Mouse (Mus musculus) liver, embryonic 14.5 days (tissue): ENCODE measurements around the gene Olfr680-ps1. TPM values are rescaled to one million over a fixed set of nuclear protein-coding genes. Genes with fewer than 3 reads are reported as not detected.
"Not testable (repeated sequence)": the region's sequence is repeated elsewhere in the genome, so short reads cannot be mapped to it uniquely, and the experiment has no call there.

Experiments used
- ATAC-seq: fragments of 200-750 bp; cut with Nextera tagmentation; 2 replicates; pipeline ENCODE4 v1.8.0; 2017; ENCODE audit warnings: moderate number of reproducible peaks, mild to moderate bottlenecking, moderate library complexity; ENCODE audit not compliant: insufficient read depth
- DNase-seq, 3 experiments: peaks; one replicate each; pipeline ENCODE4 v3.0.0-alpha.2; 2012 to 2013; ENCODE audit warnings: low read depth in 3 of 3, low spot score in 3 of 3
- H3K27ac ChIP-seq: fragments of 300-500 bp; sonication (generic); 2 replicates; pipeline ENCODE4 v1.5.1; 2014; ENCODE audit warnings: moderate library complexity, mild to moderate bottlenecking, control low read depth, inconsistent platforms
- H3K27me3 ChIP-seq: fragments of 300-500 bp; sonication (generic); 2 replicates; pipeline ENCODE4 v1.6.1; 2014; ENCODE audit warnings: mild to moderate bottlenecking, low read length, moderate library complexity; ENCODE audit not compliant: control insufficient read depth, insufficient read depth
- H3K36me3 ChIP-seq: fragments of 300-500 bp; sonication (generic); replicated peaks from 2 replicates; pipeline ENCODE4 v1.6.1; 2014; ENCODE audit warnings: low read depth; ENCODE audit not compliant: control insufficient read depth, insufficient read depth
- H3K4me1 ChIP-seq, 2 experiments: fragments of 200-500 bp in 1 of 2; fragments of 300-500 bp in 1 of 2; sonication (generic) in 1 of 2; replicated peaks; 2 replicates each; pipeline ENCODE4 v1.6.1; 2012 to 2014; ENCODE audit warnings: antibody characterized with exemption in 1 of 2, inconsistent platforms in 1 of 2, low read length in 1 of 2; ENCODE audit not compliant: control insufficient read depth in 2 of 2, insufficient read depth in 2 of 2
- H3K4me2 ChIP-seq: fragments of 300-500 bp; sonication (generic); 2 replicates; pipeline ENCODE4 v1.6.1; 2014; ENCODE audit warnings: low read depth, mild to moderate bottlenecking, control low read depth, moderate library complexity
- H3K4me3 ChIP-seq, 2 experiments: fragments of 200-500 bp in 1 of 2; fragments of 300-500 bp in 1 of 2; sonication (generic) in 1 of 2; 2 replicates each; pipeline ENCODE4 v1.5.1; 2012 to 2014; ENCODE audit warnings: low read depth in 2 of 2, low read length in 2 of 2, mild to moderate bottlenecking in 2 of 2, control low read depth in 1 of 2, inconsistent platforms in 1 of 2, moderate library complexity in 1 of 2; ENCODE audit not compliant: insufficient read depth in 1 of 2
- H3K9ac ChIP-seq: fragments of 300-500 bp; sonication (generic); replicated peaks from 2 replicates; pipeline ENCODE4 v1.6.1; 2014; ENCODE audit warnings: mild to moderate bottlenecking, control low read depth, moderate library complexity
- H3K9me3 ChIP-seq: fragments of 300-500 bp; sonication (generic); 2 replicates; pipeline ENCODE4 v1.6.1; 2016; ENCODE audit warnings: low read length, mixed read lengths; ENCODE audit not compliant: control insufficient read depth
- CTCF ChIP-seq: IDR thresholded peaks from 2 replicates; pipeline ENCODE4 v1.5.1; 2016; ENCODE audit warnings: antibody characterized with exemption, low read depth, control low read depth
- EP300 ChIP-seq: IDR thresholded peaks from 2 replicates; pipeline ENCODE4 v1.6.1; 2016; ENCODE audit warnings: antibody characterized with exemption, low read depth
- WGBS: fragments of 180-500 bp; shearing (Covaris S2); extraction: QIAGEN DNeasy Blood & Tissue Kit; methylation state at CpG from one replicate; pipeline ENCODE4 v1.1.7; 2014; ENCODE audit not compliant: insufficient replicate concordance; 5-methylcytosine and 5-hydroxymethylcytosine counted together
- polyA plus RNA-seq, 2 experiments: library from polyadenylated mRNA; depleted of rRNA in 1 of 2; stranded (reverse) in 1 of 2; unstranded in 1 of 2; fragments of >200 nt; fragmentation: Nextera tagmentation in 1 of 2; extraction: Ambion mirVana in 1 of 2; gene quantifications; 2 replicates each; pipeline versions ENCODE4 v1.2.1 to v1.2.3; 2012 to 2014

Gene Olfr680-ps1
- not detected in 2 replicates for polyA plus RNA-seq (2012; rRNA removed)
- not detected in 2 replicates for polyA plus RNA-seq (2014; fragmentation: Nextera tagmentation; extraction: Ambion mirVana)

- not testable (repeated sequence) for H3K4me1 ChIP-seq, H3K9me3 ChIP-seq, DNase-seq, H3K36me3 ChIP-seq, H3K4me2 ChIP-seq, H3K27me3 ChIP-seq, H3K4me3 ChIP-seq, ATAC-seq, H3K27ac ChIP-seq, H3K9ac ChIP-seq
Measured at GRCm38 (mm10) chr7:105092717-105093116, at the start of gene Olfr680-ps1. Olfr680-ps1 (minus strand) TSS chr7:105092817.

DNA sequence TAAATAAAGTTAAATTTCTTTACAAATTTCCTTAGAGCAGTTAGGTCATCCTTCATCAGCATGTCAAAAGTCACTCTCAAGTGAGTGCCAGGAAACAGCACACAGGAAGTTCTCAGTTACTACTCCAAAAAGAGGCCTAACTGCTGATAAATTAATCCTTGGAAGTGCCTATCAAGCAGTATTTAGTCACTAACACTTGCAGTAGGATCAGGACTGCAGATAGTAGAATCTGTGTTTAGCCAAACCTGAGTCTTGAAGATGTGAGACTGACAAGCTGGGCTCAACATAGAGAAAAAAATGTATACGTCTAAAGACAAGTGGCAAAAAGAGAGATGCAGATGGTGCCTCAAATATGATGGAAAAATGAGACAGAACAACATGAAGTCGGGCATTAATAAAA is 48.7 kb upstream of the Olfr680-ps1 start:
- no peak overlapping the region for H3K27ac ChIP-seq
- H3K9ac ChIP-seq, result no peak overlapping the region
- no peak for TF ChIP-seq CTCF
- TF ChIP-seq EP300, result no peak
- H3K9me3 ChIP-seq, result no peaks in the 10 kb centered on the region
- ATAC-seq, result no peak
- H3K4me2 ChIP-seq, result no peak overlapping the region
- no peak for DNase-seq
- WGBS, result 49% methylated on average over 2 of the region's 2 CpGs
- H3K4me3 ChIP-seq, result no peak overlapping the region
- H3K36me3 ChIP-seq, result no peaks in the 10 kb centered on the region
- no peaks in the 10 kb centered on the region for H3K27me3 ChIP-seq
- no peaks in the 10 kb centered on the region for H3K4me1 ChIP-seq

DNA sequence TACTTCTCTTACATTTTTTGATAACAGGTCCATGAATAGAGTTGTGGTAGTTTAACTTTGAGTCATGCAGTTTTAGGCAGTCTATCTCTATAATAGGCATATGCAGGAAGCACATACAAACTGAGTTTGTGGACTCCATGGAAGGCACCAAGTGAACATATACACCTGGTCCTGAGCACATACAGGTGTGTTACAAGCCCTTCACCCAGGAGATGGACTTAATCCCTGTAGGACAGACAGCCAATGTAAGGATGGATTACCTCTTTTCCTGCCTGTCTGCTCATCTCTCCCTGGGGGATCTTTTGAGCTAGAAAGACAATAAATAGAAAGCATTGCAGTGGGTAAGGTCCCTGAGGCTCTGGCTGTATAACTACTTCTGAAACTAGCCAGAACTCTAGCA is 23.9 kb upstream of the Olfr680-ps1 start, which contains the start of gene Olfr681:
Gene Olfr681, plus strand, starts transcription at position 301 of the 400 bp plus-strand sequence.
- DNase-seq, result no peak
- H3K9me3 ChIP-seq, result no peaks in the 10 kb centered on the region

GRCm38 (mm10) chr7:105080905-105081304 is 11.7 kb downstream of the Olfr680-ps1 start, which contains the start of gene Olfr679:
Olfr679 (plus strand) TSS chr7:105081205.
- Histone ChIP-seq H3K4me2 (no peak within 1 kb of the TSS), H3K4me3 (no peak within 1 kb of the TSS), H3K9ac (no peak within 1 kb of the TSS), H3K4me1 (no peaks in the 10 kb centered on the region), H3K27me3 (no peaks in the 10 kb centered on the region), H3K9me3 (no peaks in the 10 kb centered on the region), H3K27ac (no peak within 1 kb of the TSS), H3K36me3 (no peaks in the 10 kb centered on the region)
- DNase-seq, result no peak
- 42% methylated on average over 1 of the region's 1 CpGs for WGBS
- no peak for ATAC-seq
- no peak for TF ChIP-seq EP300
- TF ChIP-seq CTCF, result no peak

More for the DNA sequence above, 23.9 kb upstream of the Olfr680-ps1 start, which contains the start of gene Olfr681:
- TF ChIP-seq CTCF (no peak), EP300 (no peak)
- no peak within 1 kb of the TSS for H3K27ac ChIP-seq
- ATAC-seq, result no peak
- no peak within 1 kb of the TSS for H3K9ac ChIP-seq
- H3K36me3 ChIP-seq, result no peaks in the 10 kb centered on the region
- H3K4me1 ChIP-seq, result no peaks in the 10 kb centered on the region
- H3K27me3 ChIP-seq, result no peaks in the 10 kb centered on the region
- no peak within 1 kb of the TSS for H3K4me2 ChIP-seq
- no peak within 1 kb of the TSS for H3K4me3 ChIP-seq

GRCm38 (mm10) chr7:105064175-105064574 is 28.4 kb downstream of the Olfr680-ps1 start, which contains the start of gene Olfr678:
Olfr678 (plus strand) TSS chr7:105064475.
- no peak within 1 kb of the TSS for H3K27ac ChIP-seq
- H3K9me3 ChIP-seq, result no peaks in the 10 kb centered on the region
- no peak within 1 kb of the TSS for H3K9ac ChIP-seq
- H3K36me3 ChIP-seq, result no peaks in the 10 kb centered on the region
- no peak within 1 kb of the TSS for H3K4me3 ChIP-seq
- no peaks in the 10 kb centered on the region for H3K27me3 ChIP-seq
- DNase-seq (no peak), ATAC-seq (no peak)
- TF ChIP-seq CTCF (no peak), EP300 (no peak)
- H3K4me1 ChIP-seq, result no peaks in the 10 kb centered on the region
- 61% methylated on average over 1 of the region's 1 CpGs for WGBS
- H3K4me2 ChIP-seq, result no peak within 1 kb of the TSS

DNA sequence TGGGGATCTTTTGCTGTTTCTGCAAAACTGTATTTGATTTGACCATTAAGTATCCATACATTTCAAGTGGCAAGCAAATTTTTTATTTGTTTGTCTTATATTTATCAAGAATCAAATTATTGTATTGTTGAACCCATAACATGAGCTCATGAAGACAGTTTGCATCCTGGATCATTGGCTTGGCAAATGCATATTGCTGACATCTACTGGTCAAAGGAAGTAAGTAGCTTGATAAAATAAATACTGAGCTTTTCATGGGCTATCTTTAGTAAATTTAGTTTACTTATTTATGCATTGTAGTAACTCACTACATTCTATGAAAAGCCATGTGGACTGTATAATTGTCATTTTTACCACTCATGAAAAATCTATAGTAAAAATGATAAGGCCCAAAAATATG is 33.7 kb downstream of the Olfr680-ps1 start:
- Histone ChIP-seq H3K4me1 (no peaks in the 10 kb centered on the region), H3K27me3 (no peaks in the 10 kb centered on the region), H3K36me3 (no peaks in the 10 kb centered on the region), H3K9me3 (no peaks in the 10 kb centered on the region), H3K27ac (no peak overlapping the region), H3K4me3 (no peak overlapping the region), H3K9ac (no peak overlapping the region), H3K4me2 (no peak overlapping the region)
- DNase-seq, result no peak
- no peak for ATAC-seq
- TF ChIP-seq EP300 (no peak), CTCF (no peak)

Other genes with a start within 250 kb of the Olfr680-ps1 start
- gene Usp17la, start 235.8 kb downstream of the Olfr680-ps1 start, polyA plus RNA-seq (2012; rRNA removed), result not detected in 2 replicates
- not detected in 2 replicates for gene Usp17la, start 235.8 kb downstream of the Olfr680-ps1 start, polyA plus RNA-seq (2014; fragmentation: Nextera tagmentation; extraction: Ambion mirVana)
- gene Olfr665, start 214.8 kb downstream of the Olfr680-ps1 start, polyA plus RNA-seq (2012; rRNA removed), result not detected in 2 replicates
- not detected in 2 replicates for gene Olfr665, start 214.8 kb downstream of the Olfr680-ps1 start, polyA plus RNA-seq (2014; fragmentation: Nextera tagmentation; extraction: Ambion mirVana)
- not detected in 2 replicates for gene Olfr666, start 196.9 kb downstream of the Olfr680-ps1 start, polyA plus RNA-seq (2012; rRNA removed)
- gene Olfr666, start 196.9 kb downstream of the Olfr680-ps1 start, polyA plus RNA-seq (2014; fragmentation: Nextera tagmentation; extraction: Ambion mirVana), result not detected in 2 replicates
- gene Olfr667, start 171.3 kb downstream of the Olfr680-ps1 start, polyA plus RNA-seq (2012; rRNA removed), result not detected in 2 replicates
- not detected in 2 replicates for gene Olfr667, start 171.3 kb downstream of the Olfr680-ps1 start, polyA plus RNA-seq (2014; fragmentation: Nextera tagmentation; extraction: Ambion mirVana)
- gene Olfr668, start 164.8 kb downstream of the Olfr680-ps1 start, polyA plus RNA-seq (2012; rRNA removed), result not detected in 2 replicates
- gene Olfr668, start 164.8 kb downstream of the Olfr680-ps1 start, polyA plus RNA-seq (2014; fragmentation: Nextera tagmentation; extraction: Ambion mirVana), result not detected in 2 replicates
- not detected in 2 replicates for gene Olfr669, start 158.6 kb downstream of the Olfr680-ps1 start, polyA plus RNA-seq (2012; rRNA removed)
- gene Olfr669, start 158.6 kb downstream of the Olfr680-ps1 start, polyA plus RNA-seq (2014; fragmentation: Nextera tagmentation; extraction: Ambion mirVana), result not detected in 2 replicates
- not detected in 2 replicates for gene Olfr670, start 130.2 kb downstream of the Olfr680-ps1 start, polyA plus RNA-seq (2012; rRNA removed)
- gene Olfr670, start 130.2 kb downstream of the Olfr680-ps1 start, polyA plus RNA-seq (2014; fragmentation: Nextera tagmentation; extraction: Ambion mirVana), result not detected in 2 replicates
- not detected in 2 replicates for gene Olfr671, start 113.7 kb downstream of the Olfr680-ps1 start, polyA plus RNA-seq (2012; rRNA removed)
- not detected in 2 replicates for gene Olfr671, start 113.7 kb downstream of the Olfr680-ps1 start, polyA plus RNA-seq (2014; fragmentation: Nextera tagmentation; extraction: Ambion mirVana)
- not detected in 2 replicates for gene Olfr672, start 90.8 kb downstream of the Olfr680-ps1 start, polyA plus RNA-seq (2012; rRNA removed)
- not detected in 2 replicates for gene Olfr672, start 90.8 kb downstream of the Olfr680-ps1 start, polyA plus RNA-seq (2014; fragmentation: Nextera tagmentation; extraction: Ambion mirVana)
- gene Olfr675, start 64.4 kb downstream of the Olfr680-ps1 start, polyA plus RNA-seq (2012; rRNA removed), result not detected in 2 replicates
- gene Olfr675, start 64.4 kb downstream of the Olfr680-ps1 start, polyA plus RNA-seq (2014; fragmentation: Nextera tagmentation; extraction: Ambion mirVana), result not detected in 2 replicates
- gene Olfr676, start 60.1 kb downstream of the Olfr680-ps1 start, polyA plus RNA-seq (2012; rRNA removed), result not detected in 2 replicates
- gene Olfr676, start 60.1 kb downstream of the Olfr680-ps1 start, polyA plus RNA-seq (2014; fragmentation: Nextera tagmentation; extraction: Ambion mirVana), result not detected in 2 replicates
- not detected in 2 replicates for gene Olfr677, start 41.4 kb downstream of the Olfr680-ps1 start, polyA plus RNA-seq (2012; rRNA removed)
- gene Olfr677, start 41.4 kb downstream of the Olfr680-ps1 start, polyA plus RNA-seq (2014; fragmentation: Nextera tagmentation; extraction: Ambion mirVana), result not detected in 2 replicates
- gene Olfr678, start 28.3 kb downstream of the Olfr680-ps1 start, polyA plus RNA-seq (2012; rRNA removed), result not detected in 2 replicates
- gene Olfr678, start 28.3 kb downstream of the Olfr680-ps1 start, polyA plus RNA-seq (2014; fragmentation: Nextera tagmentation; extraction: Ambion mirVana), result not detected in 2 replicates
- not detected in 2 replicates for gene Olfr679, start 11.6 kb downstream of the Olfr680-ps1 start, polyA plus RNA-seq (2012; rRNA removed)
- gene Olfr679, start 11.6 kb downstream of the Olfr680-ps1 start, polyA plus RNA-seq (2014; fragmentation: Nextera tagmentation; extraction: Ambion mirVana), result not detected in 2 replicates
- gene Olfr681, start 24.0 kb upstream of the Olfr680-ps1 start, polyA plus RNA-seq (2012; rRNA removed), result not detected in 2 replicates
- gene Olfr681, start 24.0 kb upstream of the Olfr680-ps1 start, polyA plus RNA-seq (2014; fragmentation: Nextera tagmentation; extraction: Ambion mirVana), result not detected in 2 replicates
- not detected in 2 replicates for gene Olfr683, start 54.2 kb upstream of the Olfr680-ps1 start, polyA plus RNA-seq (2012; rRNA removed)
- gene Olfr683, start 54.2 kb upstream of the Olfr680-ps1 start, polyA plus RNA-seq (2014; fragmentation: Nextera tagmentation; extraction: Ambion mirVana), result not detected in 2 replicates
- gene Olfr684, start 70.8 kb upstream of the Olfr680-ps1 start, polyA plus RNA-seq (2012; rRNA removed), result not detected in 2 replicates
- gene Olfr684, start 70.8 kb upstream of the Olfr680-ps1 start, polyA plus RNA-seq (2014; fragmentation: Nextera tagmentation; extraction: Ambion mirVana), result not detected in 2 replicates
- gene Olfr685, start 93.2 kb upstream of the Olfr680-ps1 start, polyA plus RNA-seq (2012; rRNA removed), result not detected in 2 replicates
- not detected in 2 replicates for gene Olfr685, start 93.2 kb upstream of the Olfr680-ps1 start, polyA plus RNA-seq (2014; fragmentation: Nextera tagmentation; extraction: Ambion mirVana)
- gene Olfr686, start 114.7 kb upstream of the Olfr680-ps1 start, polyA plus RNA-seq (2012; rRNA removed), result not detected in 2 replicates
- not detected in 2 replicates for gene Olfr686, start 114.7 kb upstream of the Olfr680-ps1 start, polyA plus RNA-seq (2014; fragmentation: Nextera tagmentation; extraction: Ambion mirVana)
- not detected in 2 replicates for gene Olfr688, start 195.3 kb upstream of the Olfr680-ps1 start, polyA plus RNA-seq (2012; rRNA removed)
- not detected in 2 replicates for gene Olfr688, start 195.3 kb upstream of the Olfr680-ps1 start, polyA plus RNA-seq (2014; fragmentation: Nextera tagmentation; extraction: Ambion mirVana)
- gene Olfr689, start 218.3 kb upstream of the Olfr680-ps1 start, polyA plus RNA-seq (2012; rRNA removed), result not detected in 2 replicates
- gene Olfr689, start 218.3 kb upstream of the Olfr680-ps1 start, polyA plus RNA-seq (2014; fragmentation: Nextera tagmentation; extraction: Ambion mirVana), result not detected in 2 replicates
- gene Olfr690, start 241.3 kb upstream of the Olfr680-ps1 start, polyA plus RNA-seq (2012; rRNA removed), result not detected in 2 replicates
- gene Olfr690, start 241.3 kb upstream of the Olfr680-ps1 start, polyA plus RNA-seq (2014; fragmentation: Nextera tagmentation; extraction: Ambion mirVana), result not detected in 2 replicates
- not detected in 2 replicates for gene Olfr691, start 249.5 kb upstream of the Olfr680-ps1 start, polyA plus RNA-seq (2012; rRNA removed)
- gene Olfr691, start 249.5 kb upstream of the Olfr680-ps1 start, polyA plus RNA-seq (2014; fragmentation: Nextera tagmentation; extraction: Ambion mirVana), result not detected in 2 replicates